In the genomic region with DNA sequence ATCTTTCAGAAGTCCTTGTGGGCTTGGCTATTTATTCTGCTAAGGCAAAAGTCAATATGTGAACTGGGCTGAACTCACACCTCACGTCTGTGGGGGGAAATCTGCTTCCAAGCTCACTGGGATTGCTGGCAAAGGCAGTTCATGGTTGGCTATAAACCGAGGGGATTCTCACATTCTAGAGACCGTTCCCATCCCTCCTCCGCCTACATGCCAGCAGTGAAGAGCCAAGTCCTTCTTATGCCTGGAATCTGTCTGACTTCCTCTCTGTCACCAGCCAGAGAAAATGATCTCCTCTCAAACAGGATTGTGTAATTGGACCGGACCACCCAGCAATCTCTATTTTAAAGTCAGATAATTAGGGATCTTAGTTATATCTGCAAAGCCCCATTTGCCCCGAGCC, we compare ENCODE assay signal across 16 mouse cellular contexts.
DNase-seq lines count a peak whose midpoint lies in the region; ATAC-seq lines count a peak whose summit lies in the region.
"Had no signal": no experiment of that assay in that cellular context is flagged by ENCODE, and none has a peak within 500 bp of the region (broad histone marks: within the 10 kb centered on the region; RNA-seq: fewer than 3 reads in every experiment).

No protein-coding gene starts in this region.

- no peaks in the 10 kb centered on the region for H3K36me3 ChIP-seq in heart, embryonic 10.5 days
- no peaks in the 10 kb centered on the region for H3K36me3 ChIP-seq in hindbrain, embryonic 13.5 days
- H3K36me3 ChIP-seq: hindbrain, embryonic 12.5 days; kidney, embryonic 15.5 days; limb, embryonic 12.5 days had no signal

- H3K4me2 ChIP-seq in hindbrain, embryonic 13.5 days = no peak overlapping the region
- H3K4me2 ChIP-seq: hindbrain, embryonic 12.5 days; kidney, embryonic 15.5 days; limb, embryonic 12.5 days had no signal

- no peak for ATAC-seq in hindbrain, embryonic 13.5 days (ENCODE audit: low FRiP score)
- ATAC-seq: Patski had no signal

- H3K4me1 ChIP-seq in heart, embryonic 10.5 days = peaks cover 26% of the 10 kb centered on the region
- H3K4me1 ChIP-seq in hindbrain, embryonic 13.5 days (replicated peaks) = no peaks in the 10 kb centered on the region

- intact Hi-C loops in heart, postnatal 14 days (cut with DNase I) = no loop called here

- H3K27ac ChIP-seq in heart, embryonic 10.5 days = no peak overlapping the region
- no peak overlapping the region for H3K27ac ChIP-seq in hindbrain, embryonic 13.5 days
- H3K27ac ChIP-seq: hindbrain, embryonic 12.5 days; kidney, embryonic 15.5 days; limb, embryonic 12.5 days; liver, embryonic 14.5 days; stomach, postnatal 0 days had no signal

- WGBS in heart, embryonic 10.5 days = 66% methylated on average over 6 of the region's 6 CpGs
- 87% methylated on average over 6 of the region's 6 CpGs for WGBS in hindbrain, embryonic 13.5 days

- no peaks in the 10 kb centered on the region for H3K27me3 ChIP-seq in heart, embryonic 10.5 days (ENCODE audit: insufficient read depth, poor library complexity, severe bottlenecking)
- no peaks in the 10 kb centered on the region for H3K27me3 ChIP-seq in hindbrain, embryonic 13.5 days
- H3K27me3 ChIP-seq: hindbrain, embryonic 12.5 days; kidney, embryonic 15.5 days; limb, embryonic 12.5 days; Patski had no signal

- no peaks in the 10 kb centered on the region for H3K9me3 ChIP-seq in heart, embryonic 10.5 days
- no peaks in the 10 kb centered on the region for H3K9me3 ChIP-seq in hindbrain, embryonic 13.5 days
- H3K9me3 ChIP-seq: hindbrain, embryonic 12.5 days; kidney, embryonic 15.5 days; limb, embryonic 12.5 days had no signal

- H3K9ac ChIP-seq in hindbrain, embryonic 13.5 days = no peak overlapping the region
- H3K9ac ChIP-seq: hindbrain, embryonic 12.5 days; kidney, embryonic 15.5 days; limb, embryonic 12.5 days; liver, embryonic 14.5 days had no signal

- DNase-seq in heart, adult 9 months (ENCODE audit: low spot score in 2 of 2) = peak; percentile 51 to 63
- no peak for DNase-seq in heart, embryonic 10.5 days (ENCODE audit: low spot score)
- peak; percentile 8 to 37 for DNase-seq in gastrocnemius, adult 8-10 months (ENCODE audit: low spot score in 2 of 2)
- DNase-seq in heart, postnatal 14 days = peak; percentile 27 to 52
- peak; percentile 56 for DNase-seq in lung, postnatal 14 days
- DNase-seq in thymus, postnatal 36 days = no peak
- DNase-seq: adrenal gland, postnatal 25 days; cerebellum, adult 9-11 months; right cerebral cortex, postnatal 14 days had no signal

- H3K4me3 ChIP-seq in heart, embryonic 10.5 days = no peak overlapping the region
- H3K4me3 ChIP-seq in hindbrain, embryonic 13.5 days = no peak overlapping the region
- H3K4me3 ChIP-seq: hindbrain, embryonic 12.5 days; kidney, embryonic 15.5 days; limb, embryonic 12.5 days had no signal

Comparison
In these comparisons a context has a peak if more than half of its experiments do, and no peak if none do; other contexts are left out.
1. DNase-seq: peak in heart, adult 9 months (2 of 2), gastrocnemius, adult 8-10 months (2 of 2), heart, postnatal 14 days (2 of 2) and lung, postnatal 14 days (single experiment); none in heart, embryonic 10.5 days (single experiment) and thymus, postnatal 36 days (0 of 2).